Mouse (Mus musculus) liver, postnatal 0 days (tissue): ENCODE results near the gene Cited2.

ENCODE experiments used
- CTCF ChIP-seq: sonication (generic); IDR thresholded peaks from 2 replicates; pipeline ENCODE4 v1.5.1; 2016; ENCODE audit warnings: antibody characterized with exemption, low read depth
- EP300 ChIP-seq: IDR thresholded peaks from 2 replicates; pipeline ENCODE4 v1.6.1; 2016; ENCODE audit warnings: antibody characterized with exemption, low read depth, mild to moderate bottlenecking

GRCm38 (mm10) chr10:17722158-17722557 is 860 bp upstream of the Cited2 start:
- TF ChIP-seq CTCF, result peak; percentile 29
- no peak; the same call in 1 of the 2 replicates for TF ChIP-seq EP300
